In genomic region chr3:109526246-109526645, GRCm38 (mm10) we compare ENCODE assay signal across 8 mouse cellular contexts.
A peak's percentile ranks its signal among the peaks of the same experiment; 100 is the strongest.
DNase-seq lines count a peak whose midpoint lies in the region; ATAC-seq and TF ChIP-seq lines count a peak whose summit lies in the region.

No protein-coding gene starts in this region.

- no peak overlapping the region for H3K4me3 ChIP-seq in embryonic facial prominence, embryonic 11.5 days (ENCODE audit: low read depth, low read length)
- no peak overlapping the region for H3K4me3 ChIP-seq in heart, postnatal 0 days (ENCODE audit: low read depth, low read length)
- H3K4me3 ChIP-seq in liver, postnatal 0 days (ENCODE audit: low read depth, low read length) = no peak overlapping the region

- no peak for ATAC-seq in embryonic facial prominence, embryonic 11.5 days (replicated peaks; ENCODE audit: insufficient number of reproducible peaks, low FRiP score, low TSS enrichment, low read depth)
- no peak; the same call in 1 of the 2 replicates for ATAC-seq in heart, postnatal 0 days (ENCODE audit: insufficient read depth, low read depth)
- no peak for ATAC-seq in liver, postnatal 0 days

- no peaks in the 10 kb centered on the region for H3K27me3 ChIP-seq in embryonic facial prominence, embryonic 11.5 days (ENCODE audit: control insufficient read depth, insufficient read depth, low read length)
- no peaks in the 10 kb centered on the region for H3K27me3 ChIP-seq in heart, postnatal 0 days (ENCODE audit: control insufficient read depth, insufficient read depth, low read length)
- no peaks in the 10 kb centered on the region for H3K27me3 ChIP-seq in liver, postnatal 0 days (ENCODE audit: insufficient read depth, low read length)

- no peak overlapping the region for H3K27ac ChIP-seq in embryonic facial prominence, embryonic 11.5 days (replicated peaks; ENCODE audit: low read depth, low read length)
- no peak overlapping the region for H3K27ac ChIP-seq in heart, postnatal 0 days (ENCODE audit: low read depth)
- H3K27ac ChIP-seq in liver, postnatal 0 days (ENCODE audit: low read depth) = no peak overlapping the region

- H3K36me3 ChIP-seq in embryonic facial prominence, embryonic 11.5 days (replicated peaks; ENCODE audit: control insufficient read depth, insufficient read depth, low read depth, low read length) = no peaks in the 10 kb centered on the region; the same call in 1 of the 2 replicates
- 0 out of 2 replicates have a peak, but pooled peaks cover 4% of the 10 kb centered on the region for H3K36me3 ChIP-seq in heart, postnatal 0 days (replicated peaks; ENCODE audit: control insufficient read depth, insufficient read depth, low read length)
- H3K36me3 ChIP-seq in liver, postnatal 0 days (replicated peaks; ENCODE audit: insufficient read depth, low read length) = 0 out of 2 replicates have a peak, but pooled peaks cover 5% of the 10 kb centered on the region

- no peak overlapping the region for H3K4me2 ChIP-seq in embryonic facial prominence, embryonic 11.5 days (ENCODE audit: low read depth, low read length)
- H3K4me2 ChIP-seq in heart, postnatal 0 days (ENCODE audit: low read depth, low read length) = no peak overlapping the region
- no peak overlapping the region for H3K4me2 ChIP-seq in liver, postnatal 0 days (ENCODE audit: low read depth, low read length)

- no peak for TF ChIP-seq EP300 in heart, postnatal 0 days (IDR thresholded peaks at IDR 0.05; ENCODE audit: low read depth)
- TF ChIP-seq EP300 in liver, postnatal 0 days (IDR thresholded peaks at IDR 0.05; ENCODE audit: low read depth) = no peak

- TF ChIP-seq CTCF in heart, postnatal 0 days (IDR thresholded peaks at IDR 0.05; ENCODE audit: low read depth) = peak; percentile 74
- TF ChIP-seq CTCF in liver, postnatal 0 days (IDR thresholded peaks at IDR 0.05; ENCODE audit: low read depth) = peak; percentile 77

- no peaks in the 10 kb centered on the region for H3K4me1 ChIP-seq in embryonic facial prominence, embryonic 11.5 days (ENCODE audit: control insufficient read depth, insufficient read depth, low read length)
- H3K4me1 ChIP-seq in heart, postnatal 0 days (ENCODE audit: control insufficient read depth, insufficient read depth) = no peaks in the 10 kb centered on the region
- no peaks in the 10 kb centered on the region for H3K4me1 ChIP-seq in liver, postnatal 0 days (ENCODE audit: insufficient read depth)

- H3K9me3 ChIP-seq in embryonic facial prominence, embryonic 11.5 days (replicated peaks; ENCODE audit: control insufficient read depth, low read length) = no peaks in the 10 kb centered on the region
- H3K9me3 ChIP-seq in heart, postnatal 0 days (replicated peaks; ENCODE audit: control insufficient read depth, low read length) = no peaks in the 10 kb centered on the region
- H3K9me3 ChIP-seq in liver, postnatal 0 days (ENCODE audit: low read length) = no peaks in the 10 kb centered on the region

- DNase-seq in CD4-positive, CD25-positive, alpha-beta regulatory T cell, adult 2 months (ENCODE audit: low read depth, low spot score) = peak; percentile 80
- DNase-seq in adrenal gland, postnatal 25 days = peak; percentile 85
- DNase-seq in embryonic facial prominence, embryonic 11.5 days (ENCODE audit: low spot score) = peak; percentile 94
- DNase-seq in heart, postnatal 0 days (ENCODE audit: low spot score) = peak; percentile 55
- DNase-seq in kidney, postnatal 14 days = peak; percentile 85
- DNase-seq in liver, postnatal 0 days = peak; percentile 83
- DNase-seq in retina, adult 2 months (ENCODE audit: low read depth, low spot score) = peak; percentile 48
- peak; percentile 49 to 63 for DNase-seq in thymus, postnatal 36 days

- 3% methylated on average over 4 of the region's 4 CpGs for WGBS in embryonic facial prominence, embryonic 11.5 days
- 5% methylated on average over 4 of the region's 4 CpGs for WGBS in heart, postnatal 0 days
- 10% methylated on average over 4 of the region's 4 CpGs for WGBS in liver, postnatal 0 days (ENCODE audit: insufficient replicate concordance)

- no peak overlapping the region for H3K9ac ChIP-seq in embryonic facial prominence, embryonic 11.5 days (replicated peaks; ENCODE audit: low read length)
- no peak overlapping the region for H3K9ac ChIP-seq in heart, postnatal 0 days (replicated peaks; ENCODE audit: low read depth, low read length)
- H3K9ac ChIP-seq in liver, postnatal 0 days (replicated peaks) = no peak overlapping the region
